Mouse (Mus musculus): Measurements from ENCODE around the gene Ano1. TPM values are rescaled to one million over a fixed set of nuclear protein-coding genes. Genes with fewer than 3 reads are reported as not detected.

Ano1 gene
- polyA plus RNA-seq, 1 experiment from 2014 or later, result 5.6 TPM

- no peak overlapping the region for H3K4me3 ChIP-seq
- H3K9ac ChIP-seq, result no peak overlapping the region
- WGBS, result 53% methylated on average over 3 of the region's 3 CpGs
- H3K27ac ChIP-seq, result no peak overlapping the region
- ATAC-seq (ENCODE audit: low FRiP score, low read depth), result no peak
- H3K9me3 ChIP-seq, result no peaks in the 10 kb centered on the region
- peaks cover 11% of the 10 kb centered on the region for H3K4me1 ChIP-seq
- H3K36me3 ChIP-seq, result no peaks in the 10 kb centered on the region
- no peak overlapping the region for H3K4me2 ChIP-seq (replicated peaks)
- peaks cover 39% of the 10 kb centered on the region for H3K27me3 ChIP-seq
Observed at GRCm38 (mm10) chr7:144739810-144740209, 12.0 kb downstream of the Ano1 start.

- ATAC-seq (ENCODE audit: low FRiP score, low read depth), result no peak
- Histone ChIP-seq H3K27ac (no peak overlapping the region), H3K4me2 (replicated peaks) (peak overlapping the region; percentile 84), H3K9ac (peak overlapping the region; percentile 64), H3K9me3 (no peaks in the 10 kb centered on the region), H3K4me3 (peak overlapping the region; percentile 45), H3K36me3 (no peaks in the 10 kb centered on the region), H3K27me3 (peaks cover 39% of the 10 kb centered on the region), H3K4me1 (peaks cover 11% of the 10 kb centered on the region)
- WGBS, result under 1% methylated on average over 32 of the region's 33 CpGs
Observed at GRCm38 (mm10) chr7:144738357-144738798, 13.4 kb downstream of the Ano1 start.

- Histone ChIP-seq H3K4me1 (no peaks in the 10 kb centered on the region), H3K9me3 (no peaks in the 10 kb centered on the region), H3K4me2 (replicated peaks) (no peak overlapping the region), H3K4me3 (no peak overlapping the region), H3K36me3 (no peaks in the 10 kb centered on the region), H3K9ac (no peak overlapping the region), H3K27ac (no peak overlapping the region), H3K27me3 (peaks cover 12% of the 10 kb centered on the region)
- 49% methylated on average over 4 of the region's 4 CpGs for WGBS
- no peak for ATAC-seq (ENCODE audit: low FRiP score, low read depth)
Observed at GRCm38 (mm10) chr7:144731897-144732291, 19.9 kb downstream of the Ano1 start.

- peaks cover 6% of the 10 kb centered on the region for H3K27me3 ChIP-seq
- H3K9me3 ChIP-seq, result no peaks in the 10 kb centered on the region
- no peak overlapping the region for H3K27ac ChIP-seq
- H3K4me3 ChIP-seq, result no peak overlapping the region
- H3K4me1 ChIP-seq, result no peaks in the 10 kb centered on the region
- no peak overlapping the region for H3K9ac ChIP-seq
- H3K4me2 ChIP-seq (replicated peaks), result no peak overlapping the region
- no peaks in the 10 kb centered on the region for H3K36me3 ChIP-seq
- ATAC-seq (ENCODE audit: low FRiP score, low read depth), result no peak
- WGBS, result 60% methylated on average over 9 of the region's 9 CpGs
Observed at GRCm38 (mm10) chr7:144731182-144731896, 20.4 kb downstream of the Ano1 start.

GRCm38 (mm10) chr7:144724283-144724682 is 27.5 kb downstream of the Ano1 start:
- no peak for ATAC-seq (ENCODE audit: low FRiP score, low read depth)
- H3K27me3 ChIP-seq, result no peaks in the 10 kb centered on the region
- H3K9me3 ChIP-seq, result no peaks in the 10 kb centered on the region
- no peak overlapping the region for H3K9ac ChIP-seq
- no peak overlapping the region for H3K4me3 ChIP-seq
- no peak overlapping the region for H3K4me2 ChIP-seq (replicated peaks)
- H3K36me3 ChIP-seq, result no peaks in the 10 kb centered on the region
- no peaks in the 10 kb centered on the region for H3K4me1 ChIP-seq
- H3K27ac ChIP-seq, result no peak overlapping the region
- WGBS, result 34% methylated on average over 1 of the region's 1 CpGs

GRCm38 (mm10) chr7:144719956-144720355 is 31.8 kb downstream of the Ano1 start:
- ATAC-seq (ENCODE audit: low FRiP score, low read depth), result no peak
- no peaks in the 10 kb centered on the region for H3K36me3 ChIP-seq
- 84% methylated on average over 4 of the region's 4 CpGs for WGBS
- no peaks in the 10 kb centered on the region for H3K9me3 ChIP-seq
- H3K4me1 ChIP-seq, result no peaks in the 10 kb centered on the region
- no peak overlapping the region for H3K27ac ChIP-seq
- H3K4me3 ChIP-seq, result no peak overlapping the region
- no peaks in the 10 kb centered on the region for H3K27me3 ChIP-seq
- H3K4me2 ChIP-seq (replicated peaks), result no peak overlapping the region
- no peak overlapping the region for H3K9ac ChIP-seq

- H3K36me3 ChIP-seq, result no peaks in the 10 kb centered on the region
- WGBS, result 82% methylated on average over 5 of the region's 5 CpGs
- no peak for ATAC-seq (ENCODE audit: low FRiP score, low read depth)
- H3K9me3 ChIP-seq, result no peaks in the 10 kb centered on the region
- no peak overlapping the region for H3K4me3 ChIP-seq
- no peaks in the 10 kb centered on the region for H3K27me3 ChIP-seq
- H3K27ac ChIP-seq, result no peak overlapping the region
- H3K4me1 ChIP-seq, result no peaks in the 10 kb centered on the region
- no peak overlapping the region for H3K9ac ChIP-seq
- no peak overlapping the region for H3K4me2 ChIP-seq (replicated peaks)
Observed at GRCm38 (mm10) chr7:144717736-144718135, 34.0 kb downstream of the Ano1 start.

- H3K4me2 ChIP-seq (replicated peaks), result no peak overlapping the region
- H3K4me1 ChIP-seq, result no peaks in the 10 kb centered on the region
- H3K27me3 ChIP-seq, result no peaks in the 10 kb centered on the region
- H3K9me3 ChIP-seq, result 0 out of 2 replicates have a peak, but pooled peaks cover 6% of the 10 kb centered on the region
- H3K27ac ChIP-seq, result no peak overlapping the region
- WGBS, result 79% methylated on average over 9 of the region's 9 CpGs
- no peak overlapping the region for H3K9ac ChIP-seq
- no peak for ATAC-seq (ENCODE audit: low FRiP score, low read depth)
- H3K4me3 ChIP-seq, result no peak overlapping the region
- no peaks in the 10 kb centered on the region for H3K36me3 ChIP-seq
Observed at GRCm38 (mm10) chr7:144697870-144698269, 53.9 kb downstream of the Ano1 start.

- H3K36me3 ChIP-seq, result no peaks in the 10 kb centered on the region
- H3K4me2 ChIP-seq (replicated peaks), result no peak overlapping the region
- no peak overlapping the region for H3K9ac ChIP-seq
- no peak overlapping the region for H3K27ac ChIP-seq
- no peaks in the 10 kb centered on the region for H3K4me1 ChIP-seq
- no peaks in the 10 kb centered on the region for H3K27me3 ChIP-seq
- no peak for ATAC-seq (ENCODE audit: low FRiP score, low read depth)
- 0 out of 2 replicates have a peak, but pooled peaks cover 6% of the 10 kb centered on the region for H3K9me3 ChIP-seq
- H3K4me3 ChIP-seq, result no peak overlapping the region
- 74% methylated on average over 7 of the region's 7 CpGs for WGBS
Observed at GRCm38 (mm10) chr7:144696764-144697704, 54.7 kb downstream of the Ano1 start.

GRCm38 (mm10) chr7:144689855-144690254 is 61.9 kb downstream of the Ano1 start:
- no peaks in the 10 kb centered on the region for H3K36me3 ChIP-seq
- WGBS, result 65% methylated on average over 2 of the region's 2 CpGs

GRCm38 (mm10) chr7:144689136-144689535 is 62.6 kb downstream of the Ano1 start:
- Histone ChIP-seq H3K27me3 (no peaks in the 10 kb centered on the region), H3K36me3 (no peaks in the 10 kb centered on the region), H3K4me3 (no peak overlapping the region), H3K4me2 (replicated peaks) (no peak overlapping the region), H3K4me1 (peaks cover 13% of the 10 kb centered on the region), H3K9ac (no peak overlapping the region), H3K9me3 (0 out of 2 replicates have a peak, but pooled peaks cover 3% of the 10 kb centered on the region), H3K27ac (no peak overlapping the region)
- 27% methylated on average over 7 of the region's 7 CpGs for WGBS
- ATAC-seq (ENCODE audit: low FRiP score, low read depth), result peak; percentile 11; the same call in 1 of the 2 replicates

More at GRCm38 (mm10) chr7:144689855-144690254, 61.9 kb downstream of the Ano1 start:
- Histone ChIP-seq H3K4me2 (replicated peaks) (no peak overlapping the region), H3K27me3 (no peaks in the 10 kb centered on the region), H3K9me3 (0 out of 2 replicates have a peak, but pooled peaks cover 3% of the 10 kb centered on the region), H3K9ac (no peak overlapping the region), H3K27ac (peak overlapping the region; percentile 29; the same call in 1 of the 2 replicates), H3K4me3 (no peak overlapping the region), H3K4me1 (peaks cover 13% of the 10 kb centered on the region)
- ATAC-seq (ENCODE audit: low FRiP score, low read depth), result no peak

Measured in limb, embryonic 13.5 days (tissue).